Mouse (Mus musculus) C2C12 (cell line): ENCODE data around the gene Ldhd.

Experiments used
- CEBPB ChIP-seq: IDR thresholded peaks from one replicate; pipeline ENCODE4 v1.6.1; 2011; ENCODE audit warnings: low read depth, mild to moderate bottlenecking, control low read depth, moderate library complexity
- CTCF ChIP-seq: IDR thresholded peaks from one replicate; pipeline ENCODE4 v1.5.1; 2011; ENCODE audit not compliant: control insufficient read depth, insufficient read depth, insufficient read length
- USF1 ChIP-seq: IDR thresholded peaks from one replicate; pipeline ENCODE4 v1.6.1; 2011; ENCODE audit warnings: low read depth, mild to moderate bottlenecking, control low read depth, moderate library complexity

GRCm38 (mm10) chr8:111630105-111630521 lies at the start of gene Ldhd:
- TF ChIP-seq CTCF (no peak), USF1 (no peak), CEBPB (no peak)
